ENCODE assay signal across 9 mouse cellular contexts in the genomic region with DNA sequence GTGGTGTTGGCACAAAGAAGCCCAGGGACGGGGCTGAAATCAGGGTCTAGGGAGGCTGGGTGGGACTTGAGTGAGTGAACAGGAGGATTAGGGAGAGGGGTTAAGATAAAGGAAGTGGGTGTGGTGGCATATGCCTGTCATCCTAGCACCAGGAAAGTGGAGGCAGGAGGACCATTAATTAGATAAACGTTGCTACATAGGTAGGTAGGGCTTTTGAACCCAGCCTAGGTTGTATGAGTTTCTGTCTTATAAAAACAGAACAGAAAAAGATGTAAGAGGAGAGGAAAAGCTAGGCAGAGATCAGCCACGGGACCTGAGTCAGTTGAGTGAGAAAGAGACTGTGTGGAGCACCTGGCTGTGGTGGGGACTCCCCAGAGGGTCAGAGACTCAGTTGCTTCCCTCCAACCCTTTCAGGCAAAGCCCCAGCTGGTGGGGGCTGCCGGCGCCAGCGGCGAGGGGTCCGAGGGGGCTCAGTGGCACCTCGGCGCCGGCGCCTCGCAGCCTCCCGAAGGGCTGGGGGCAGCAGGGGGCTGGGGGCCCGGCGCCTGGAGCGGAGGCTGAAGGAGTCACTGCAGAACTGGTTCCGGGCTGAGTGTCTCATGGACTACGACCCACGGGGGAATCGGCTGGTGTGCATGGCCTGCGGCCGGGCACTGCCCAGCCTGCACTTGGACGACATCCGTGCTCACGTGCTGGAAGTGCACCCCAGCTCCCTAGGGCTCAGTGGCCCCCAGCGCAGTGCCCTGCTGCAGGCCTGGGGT. TPM values are rescaled to one million over a fixed set of nuclear protein-coding genes. Genes with fewer than 3 reads are reported as not detected.
DNase-seq lines count a peak whose midpoint lies in the region; ATAC-seq and TF ChIP-seq lines count a peak whose summit lies in the region.
"Had no signal": no experiment of that assay in that cellular context is flagged by ENCODE, and none has a peak within 500 bp of the region (broad histone marks: within the 10 kb centered on the region; RNA-seq: fewer than 3 reads in every experiment).

No protein-coding gene starts in this region.

- 31% methylated on average over 27 of the region's 27 CpGs for WGBS in forebrain, embryonic 15.5 days
- WGBS in midbrain, embryonic 12.5 days: 43% methylated on average over 27 of the region's 27 CpGs

- peak overlapping the region; percentile 77 for H3K4me3 ChIP-seq in E14TG2a.4 (replicated peaks; ENCODE audit: low read length)
- peak overlapping the region; percentile 73 for H3K4me3 ChIP-seq in forebrain, embryonic 15.5 days
- peak overlapping the region; percentile 40 for H3K4me3 ChIP-seq in midbrain, embryonic 12.5 days

- H3K9ac ChIP-seq in forebrain, embryonic 15.5 days (replicated peaks): peak overlapping the region; percentile 59
- peak overlapping the region; percentile 100 for H3K9ac ChIP-seq in midbrain, embryonic 12.5 days (replicated peaks)

- DNase-seq in heart, adult 11 months: peak; percentile 90
- DNase-seq in heart, postnatal 10 days: no peak
- no peak for DNase-seq in gastrocnemius, adult 18-20 months (ENCODE audit: low spot score)
- no peak for DNase-seq in MN1 (ENCODE audit: low spot score)
- DNase-seq: lung, adult 2 months had no signal

- no peaks in the 10 kb centered on the region for H3K9me3 ChIP-seq in E14TG2a.4 (ENCODE audit: low read length)
- H3K9me3 ChIP-seq in forebrain, embryonic 15.5 days: no peaks in the 10 kb centered on the region
- no peaks in the 10 kb centered on the region for H3K9me3 ChIP-seq in midbrain, embryonic 12.5 days

- H3K4me1 ChIP-seq in E14TG2a.4 (replicated peaks; ENCODE audit: low read depth, low read length): peaks cover 79% of the 10 kb centered on the region
- H3K4me1 ChIP-seq in forebrain, embryonic 15.5 days: peaks cover 70% of the 10 kb centered on the region
- H3K4me1 ChIP-seq in midbrain, embryonic 12.5 days: peaks cover 71% of the 10 kb centered on the region

- intact Hi-C loops in heart, postnatal 10 days (cut with DNase I): loop anchor here (5.0 kb wide), 1 partner anchor 359 kb away; no protein-coding TSS in a partner anchor

- H3K36me3 ChIP-seq in E14TG2a.4 (ENCODE audit: insufficient read depth, low read length): peaks cover 44% of the 10 kb centered on the region
- H3K36me3 ChIP-seq in forebrain, embryonic 15.5 days: peaks cover 22% of the 10 kb centered on the region
- H3K36me3 ChIP-seq in midbrain, embryonic 12.5 days: peaks cover 48% of the 10 kb centered on the region

- ATAC-seq in forebrain, embryonic 15.5 days (replicated peaks): no peak
- ATAC-seq in midbrain, embryonic 12.5 days (ENCODE audit: low FRiP score, low read depth): no peak
- ATAC-seq in frontal cortex, adult (ENCODE audit: low TSS enrichment): no peak

- peak overlapping the region; percentile 76 for H3K4me2 ChIP-seq in forebrain, embryonic 15.5 days (replicated peaks)
- peak overlapping the region; percentile 80 for H3K4me2 ChIP-seq in midbrain, embryonic 12.5 days (replicated peaks)

- peaks cover 68% of the 10 kb centered on the region for H3K27me3 ChIP-seq in E14TG2a.4 (ENCODE audit: insufficient read depth, low read length)
- no peaks in the 10 kb centered on the region for H3K27me3 ChIP-seq in forebrain, embryonic 15.5 days
- 0 out of 2 replicates have a peak, but pooled peaks cover under 1% of the 10 kb centered on the region for H3K27me3 ChIP-seq in midbrain, embryonic 12.5 days

- H3K27ac ChIP-seq in forebrain, embryonic 15.5 days (replicated peaks): peak overlapping the region; percentile 98
- H3K27ac ChIP-seq in midbrain, embryonic 12.5 days (replicated peaks): peak overlapping the region; percentile 79

- no peak for TF ChIP-seq CTCF in E14TG2a.4 (conservative IDR thresholded peaks at IDR 0.05; ENCODE audit: low read length)

RNA-seq across cellular contexts. Expression of a gene that starts 3.6 kb away (rescaled TPM):
- total RNA-seq in heart, postnatal 10 days (2021): 10 to 100 TPM; 25.1 to 32.8 TPM
- polyA plus RNA-seq in forebrain, embryonic 15.5 days (2015; fragmentation: Nextera tagmentation; extraction: Ambion mirVana): 27.8 and 29.3 TPM in 2 replicates
- 15.4 and 17.4 TPM in 2 replicates for polyA plus RNA-seq in midbrain, embryonic 12.5 days (2016; fragmentation: Nextera tagmentation; extraction: Ambion mirVana)
- 1 to 10 TPM; 3.1 to 4.8 TPM for total RNA-seq in gastrocnemius, adult 18-20 months (2021)

RNA-seq across cellular contexts. Expression of a gene that starts 38.2 kb away (rescaled TPM):
- total RNA-seq in heart, postnatal 10 days (2021): 10 to 100 TPM; 27.2 to 28.5 TPM
- polyA plus RNA-seq in forebrain, embryonic 15.5 days (2015; fragmentation: Nextera tagmentation; extraction: Ambion mirVana): 38.7 and 43.9 TPM in 2 replicates
- polyA plus RNA-seq in midbrain, embryonic 12.5 days (2016; fragmentation: Nextera tagmentation; extraction: Ambion mirVana): 44.0 and 48.3 TPM in 2 replicates
- 1 to 10 TPM; 7.4 to 9.0 TPM for total RNA-seq in gastrocnemius, adult 18-20 months (2021)

Comparison
In these comparisons a context has a peak if more than half of its experiments do, and no peak if none do; other contexts are left out.
1. RNA of a gene that starts 3.6 kb away (total RNA-seq): 25.1 to 32.8 TPM in heart, postnatal 10 days; 3.1 to 4.8 TPM in gastrocnemius, adult 18-20 months; every median in the first group is over 4 times any median in the second.
2. Peak in every context shown above with its lines, with median percentiles within 50 percentile points of each other: H3K4me3 ChIP-seq.